Mouse (Mus musculus) lung, adult 2 months (tissue): ENCODE data around the gene Pan2. TPM values are rescaled to one million over a fixed set of nuclear protein-coding genes. Genes with fewer than 3 reads are reported as not detected.
"Not testable (repeated sequence)": the region's sequence is repeated elsewhere in the genome, so short reads cannot be mapped to it uniquely, and the experiment has no call there.

Experiments
- DNase-seq: peaks from one replicate; pipeline ENCODE4 v3.0.0; 2022
- H3K4me1 ChIP-seq: fragments of 200-500 bp; 2 replicates; pipeline ENCODE4 v1.6.1; 2011; ENCODE audit warnings: low read length; ENCODE audit not compliant: control insufficient read depth, insufficient read depth
- H3K4me3 ChIP-seq: fragments of 200-500 bp; replicated peaks from 2 replicates; pipeline ENCODE3; 2011; ENCODE audit warnings: low read depth, mild to moderate bottlenecking, control low read depth, low read length; ENCODE audit errors: extremely low read depth
- CTCF ChIP-seq: fragments of 200-500 bp; IDR thresholded peaks from 2 replicates; pipeline ENCODE4 v1.5.1; 2011; ENCODE audit warnings: mild to moderate bottlenecking, low read length, control low read depth; ENCODE audit not compliant: insufficient read depth
- POLR2A ChIP-seq: fragments of 200-500 bp; IDR thresholded peaks from 2 replicates; pipeline ENCODE4 v1.6.1; 2011; ENCODE audit warnings: low read depth, mild to moderate bottlenecking, control low read depth, low read length, borderline replicate concordance; ENCODE audit errors: extremely low read depth
- WGBS: fragments of 180-500 bp; shearing (Covaris S2); methylation state at CpG from one replicate; pipeline ENCODE4 v1.1.7; 2018; 5-methylcytosine and 5-hydroxymethylcytosine counted together
- polyA plus RNA-seq: library from polyadenylated mRNA; depleted of rRNA; stranded (reverse); fragments of >200 nt; gene quantifications from 2 replicates; pipeline ENCODE4 v1.2.3, GENCODE M21; 2012

Pan2 gene
- polyA plus RNA-seq, 1 experiment, result 30.7 TPM

- H3K4me1 ChIP-seq, result no peaks in the 10 kb centered on the region
- no peak overlapping the region for H3K4me3 ChIP-seq
- TF ChIP-seq POLR2A, result no peak
- no peak for TF ChIP-seq CTCF
- no peak for DNase-seq
- WGBS, result 93% methylated on average over 7 of the region's 7 CpGs
Observed at GRCm38 (mm10) chr10:128309654-128310053, 6.5 kb downstream of the Pan2 start.

GRCm38 (mm10) chr10:128310177-128310576 lies 7.0 kb downstream of the Pan2 start:
- TF ChIP-seq CTCF (no peak), POLR2A (no peak)
- WGBS, result 55% methylated on average over 11 of the region's 11 CpGs
- DNase-seq, result no peak
- Histone ChIP-seq H3K4me1 (no peaks in the 10 kb centered on the region), H3K4me3 (no peak overlapping the region)

- no peak for DNase-seq
- Histone ChIP-seq H3K4me1 (no peaks in the 10 kb centered on the region), H3K4me3 (no peak overlapping the region)
- 62% methylated on average over 4 of the region's 4 CpGs for WGBS
- TF ChIP-seq POLR2A, result no peak
- TF ChIP-seq CTCF, result no peak
Observed at GRCm38 (mm10) chr10:128310902-128311301, 7.8 kb downstream of the Pan2 start.

- no peak for DNase-seq
- 91% methylated on average over 8 of the region's 8 CpGs for WGBS
- TF ChIP-seq CTCF (no peak), POLR2A (no peak)
- Histone ChIP-seq H3K4me1 (no peaks in the 10 kb centered on the region), H3K4me3 (no peak overlapping the region)
Observed at GRCm38 (mm10) chr10:128315578-128315977, 12.4 kb downstream of the Pan2 start.

- peak overlapping the region; percentile 36 for H3K4me3 ChIP-seq
- H3K4me1 ChIP-seq, result no peaks in the 10 kb centered on the region; the same call in 1 of the 2 replicates
- 57% methylated on average over 12 of the region's 12 CpGs for WGBS
- TF ChIP-seq CTCF (no peak), POLR2A (no peak)
- DNase-seq, result no peak
Observed at GRCm38 (mm10) chr10:128321641-128322040, 18.5 kb downstream of the Pan2 start.

GRCm38 (mm10) chr10:128322141-128323108 lies 19.3 kb downstream of the Pan2 start, which contains the start of gene Cnpy2:
Gene Cnpy2 (plus strand): TSS chr10:128322459.
- H3K4me3 ChIP-seq, result peak within 1 kb of the TSS; percentile 62
- TF ChIP-seq POLR2A (peak; percentile 41; the same call in 1 of the 2 replicates), CTCF (no peak)
- no peaks in the 10 kb centered on the region; the same call in 1 of the 2 replicates for H3K4me1 ChIP-seq
- peak; percentile 89 for DNase-seq
- under 1% methylated on average over 40 of the region's 40 CpGs for WGBS

GRCm38 (mm10) chr10:128323516-128323915 lies 20.4 kb downstream of the Pan2 start:
- no peak for DNase-seq
- H3K4me3 ChIP-seq, result no peak overlapping the region
- TF ChIP-seq POLR2A (no peak), CTCF (no peak)

GRCm38 (mm10) chr10:128326825-128327224 lies 23.7 kb downstream of the Pan2 start:
- TF ChIP-seq POLR2A, result no peak
- no peak for TF ChIP-seq CTCF

More at GRCm38 (mm10) chr10:128323516-128323915, 20.4 kb downstream of the Pan2 start:
- no peaks in the 10 kb centered on the region; the same call in 1 of the 2 replicates for H3K4me1 ChIP-seq
- 55% methylated on average over 8 of the region's 8 CpGs for WGBS

GRCm38 (mm10) chr10:128327610-128328009 lies 24.5 kb downstream of the Pan2 start:
- no peak for TF ChIP-seq CTCF
- TF ChIP-seq POLR2A, result no peak
- 79% methylated on average over 10 of the region's 10 CpGs for WGBS
- DNase-seq, result no peak

More at GRCm38 (mm10) chr10:128326825-128327224, 23.7 kb downstream of the Pan2 start:
- H3K4me3 ChIP-seq, result no peak overlapping the region
- no peak for DNase-seq
- 92% methylated on average over 8 of the region's 8 CpGs for WGBS
- no peaks in the 10 kb centered on the region for H3K4me1 ChIP-seq

GRCm38 (mm10) chr10:128332358-128333249 lies 29.5 kb downstream of the Pan2 start:
- WGBS, result 70% methylated on average over 6 of the region's 6 CpGs
- H3K4me1 ChIP-seq, H3K4me3 ChIP-seq, DNase-seq: not testable (repeated sequence)

More at GRCm38 (mm10) chr10:128327610-128328009, 24.5 kb downstream of the Pan2 start:
- no peaks in the 10 kb centered on the region for H3K4me1 ChIP-seq
- no peak overlapping the region for H3K4me3 ChIP-seq
